Mouse (Mus musculus) kidney, postnatal 4 days (tissue): ENCODE measurements around the gene Gramd1b.

Experiments
- DNase-seq, 2 experiments: peaks; one replicate each; pipeline ENCODE4 v3.0.0; 2021; ENCODE audit warnings: mixed read lengths in 2 of 2

Gene Gramd1b

DNA sequence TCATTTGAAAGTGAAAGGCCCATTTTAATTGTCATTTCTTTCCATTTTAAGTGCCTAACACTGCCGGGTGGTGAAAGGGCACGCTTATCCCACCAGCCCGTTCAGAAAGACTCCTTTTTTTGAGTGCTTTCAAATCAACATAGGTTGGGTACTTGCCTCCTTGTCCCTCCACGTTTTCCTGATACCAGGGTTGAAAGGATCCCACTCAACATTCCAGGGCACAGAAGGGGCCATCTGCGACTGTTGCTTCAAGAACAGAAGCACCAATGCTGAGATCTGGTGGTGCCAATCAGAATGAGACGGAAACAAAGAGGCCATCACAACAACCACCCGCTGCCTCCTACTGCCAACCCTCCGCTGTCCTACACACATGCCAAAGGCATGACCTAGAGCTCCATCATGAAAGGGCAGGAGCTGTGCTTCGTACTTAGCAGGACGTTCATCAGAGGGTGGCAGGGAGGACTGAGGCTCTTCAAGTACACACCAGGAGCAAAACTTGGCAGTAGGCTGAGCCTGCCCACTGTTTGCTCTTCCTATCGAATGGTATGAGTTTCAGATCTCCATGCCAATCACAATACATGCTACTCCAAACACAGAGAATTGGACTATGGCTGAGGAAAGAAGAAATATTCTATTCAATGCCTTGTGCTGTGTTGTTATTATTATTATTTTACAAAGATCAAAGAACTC, 108.7 kb downstream of the Gramd1b start:
- no peak for DNase-seq

DNA sequence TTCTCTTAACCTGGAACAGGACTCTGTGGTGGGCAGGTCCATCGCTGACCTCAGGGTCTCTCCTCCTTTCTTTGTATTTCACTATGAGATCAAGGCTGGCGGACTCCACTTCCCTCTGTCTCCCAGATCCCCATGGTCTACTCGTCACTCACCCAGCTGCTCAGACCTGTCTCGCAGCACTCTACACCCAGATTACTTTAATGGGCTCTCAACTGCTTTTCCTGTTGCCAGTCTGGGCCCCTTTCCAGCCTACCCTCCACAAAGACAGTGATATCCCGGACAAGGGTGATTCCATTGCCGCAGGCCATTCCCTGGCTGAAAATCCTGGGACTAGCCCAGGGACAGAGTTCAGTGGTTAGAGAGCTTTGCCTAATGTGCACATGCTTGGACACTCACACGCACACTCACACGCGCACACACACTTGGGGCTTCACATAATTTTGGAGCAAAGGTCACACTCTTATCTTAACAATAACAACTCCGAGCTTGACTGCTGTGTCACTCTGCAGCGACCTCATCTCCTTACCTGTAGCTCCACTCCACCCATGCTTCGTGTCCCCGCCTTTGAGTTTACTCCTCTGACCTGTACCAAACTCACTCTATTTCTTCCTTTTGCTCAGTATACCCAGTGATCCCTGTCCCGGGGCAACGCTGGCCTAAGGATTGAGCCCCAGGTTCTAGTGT, 110.4 kb downstream of the Gramd1b start:
- DNase-seq: no peak

DNA sequence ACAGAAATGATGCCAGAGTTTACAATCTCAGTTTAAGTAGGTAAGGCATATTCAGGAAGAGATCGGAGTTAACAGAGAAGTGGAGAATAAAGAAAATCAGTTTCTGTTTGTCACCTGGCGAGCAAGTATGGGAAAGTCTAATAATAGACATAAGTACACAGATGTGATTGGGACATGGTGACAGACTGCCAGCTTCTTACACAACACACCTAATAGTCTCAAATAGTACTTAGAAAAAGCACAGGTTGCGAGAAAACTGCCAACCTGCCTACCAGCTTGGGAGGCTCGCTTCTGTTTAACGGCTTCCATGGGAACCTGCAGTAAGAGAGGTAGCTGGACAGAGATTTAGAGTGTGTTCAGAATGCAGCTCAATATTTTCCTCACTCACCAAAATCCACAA, 112.4 kb downstream of the Gramd1b start:
- DNase-seq: no peak

DNA sequence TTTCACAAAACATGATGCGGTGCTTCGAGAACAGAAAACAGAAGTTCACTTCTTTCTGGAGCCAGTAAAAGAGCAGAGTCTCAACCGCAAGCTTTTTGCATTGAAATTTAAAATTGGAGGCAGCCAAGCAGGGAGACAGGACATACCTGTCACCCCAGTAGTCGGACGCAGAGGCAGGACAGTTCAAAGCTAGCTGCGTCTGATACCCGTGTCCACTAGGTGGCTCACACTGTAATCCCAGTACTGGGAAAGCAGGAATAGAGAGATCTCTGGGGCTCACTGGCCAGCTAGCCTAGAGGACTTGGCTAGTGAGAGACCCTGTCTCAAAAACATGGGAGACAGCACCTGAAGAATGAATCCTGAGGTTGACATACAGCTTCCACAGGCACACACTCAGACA, 115.0 kb downstream of the Gramd1b start:
- DNase-seq: no peak

DNA sequence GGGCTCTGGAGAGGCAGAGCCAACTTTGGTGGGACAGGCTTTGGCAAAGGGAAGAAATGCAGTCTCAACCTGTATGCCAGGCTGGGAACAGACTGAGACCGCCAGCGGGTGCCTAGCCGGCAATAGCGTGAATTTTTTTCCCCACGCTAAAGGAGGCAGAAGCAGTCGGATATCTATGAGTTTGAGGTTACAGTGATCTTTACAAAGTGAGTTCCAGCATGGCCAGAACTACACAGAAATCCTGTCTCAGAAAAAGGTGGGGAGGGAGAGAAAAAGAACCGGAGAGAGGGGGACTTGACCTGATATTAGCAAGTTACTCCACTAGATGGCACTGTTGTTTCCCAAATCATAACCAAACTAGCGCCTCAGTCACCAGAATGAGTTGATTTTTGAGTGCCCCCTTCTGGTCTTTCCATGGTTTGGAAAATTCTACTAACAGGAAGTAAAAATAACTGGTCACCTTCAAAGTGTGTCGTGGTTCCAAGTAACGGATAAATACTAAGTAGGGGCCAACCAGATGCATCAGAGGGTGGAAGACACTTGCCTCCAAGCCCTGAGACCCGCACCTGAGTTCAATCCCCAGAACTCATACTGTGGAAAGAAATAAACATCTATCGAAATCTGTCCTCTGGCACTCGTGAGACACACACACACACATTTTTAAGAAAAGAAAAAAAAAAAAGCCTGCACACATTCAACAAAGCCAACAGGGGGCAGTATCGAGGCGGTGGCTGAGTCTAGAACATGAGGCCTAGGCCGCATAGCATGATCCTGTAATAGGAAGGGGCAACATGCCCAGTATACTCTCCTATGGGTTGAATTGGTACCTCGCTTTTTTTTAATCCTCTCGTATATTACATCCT, 116.0 kb downstream of the Gramd1b start:
- DNase-seq: peak; percentile 25 to 61

DNA sequence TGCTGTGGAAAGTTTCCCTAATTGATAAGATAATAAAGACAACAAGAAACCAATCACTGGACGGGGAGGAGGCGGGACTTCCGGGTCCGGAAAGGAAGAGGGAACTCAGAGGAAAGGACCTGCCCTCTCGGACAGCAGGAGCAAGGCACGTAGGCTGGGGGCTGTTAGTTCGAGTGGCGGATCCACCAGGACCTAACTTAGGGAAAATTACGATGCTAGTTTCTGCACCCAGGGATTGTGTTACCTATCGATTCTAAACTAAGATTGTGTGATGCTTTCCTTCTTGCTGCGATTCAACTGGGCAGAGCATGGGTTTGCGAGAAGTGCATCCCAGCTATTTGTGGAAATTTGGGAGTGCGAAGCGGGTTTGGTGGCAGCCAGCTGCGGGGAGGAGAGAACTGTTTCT, 116.7 kb downstream of the Gramd1b start:
- DNase-seq: peak; percentile 84 to 89

DNA sequence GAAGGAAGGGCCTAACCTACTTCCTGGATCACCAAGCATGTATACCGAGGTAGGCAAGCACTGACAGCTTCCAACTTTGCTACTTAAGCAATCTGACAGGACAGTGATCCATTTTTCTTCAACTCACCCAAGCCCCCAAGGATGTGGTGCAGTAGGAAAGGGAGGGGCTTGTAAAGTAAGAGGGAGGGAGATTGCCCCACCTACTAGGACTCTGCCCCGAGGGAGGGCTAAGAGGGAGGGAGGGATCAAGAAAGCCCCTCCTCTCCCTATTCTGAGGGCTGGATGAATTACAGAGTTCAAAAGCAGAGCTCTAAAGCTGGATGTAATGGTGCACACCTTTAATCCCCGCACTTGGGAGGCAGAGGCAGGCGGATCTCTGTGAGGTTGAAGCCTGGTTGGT, 117.6 kb downstream of the Gramd1b start:
- DNase-seq: no peak

DNA sequence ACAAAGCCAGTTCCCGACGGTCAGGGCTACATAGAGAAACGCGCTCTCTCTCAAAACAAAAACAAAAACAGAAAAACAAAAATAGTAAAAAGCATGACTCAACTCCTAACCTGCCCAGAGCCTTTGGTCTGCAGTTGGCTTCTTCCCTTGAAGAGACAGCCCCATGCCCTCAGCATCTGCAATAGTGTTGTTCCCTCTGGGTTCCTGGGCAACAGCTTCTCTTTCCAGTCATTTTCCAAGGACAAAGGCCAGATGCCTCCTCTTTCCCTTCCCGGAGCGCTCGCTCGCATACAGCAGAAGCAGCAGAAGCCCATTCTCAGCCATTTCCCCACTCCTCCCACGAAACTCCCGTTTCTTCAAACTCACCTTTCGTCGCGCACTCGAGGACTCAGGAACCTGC, 118.3 kb downstream of the Gramd1b start:
- DNase-seq: no peak

DNA sequence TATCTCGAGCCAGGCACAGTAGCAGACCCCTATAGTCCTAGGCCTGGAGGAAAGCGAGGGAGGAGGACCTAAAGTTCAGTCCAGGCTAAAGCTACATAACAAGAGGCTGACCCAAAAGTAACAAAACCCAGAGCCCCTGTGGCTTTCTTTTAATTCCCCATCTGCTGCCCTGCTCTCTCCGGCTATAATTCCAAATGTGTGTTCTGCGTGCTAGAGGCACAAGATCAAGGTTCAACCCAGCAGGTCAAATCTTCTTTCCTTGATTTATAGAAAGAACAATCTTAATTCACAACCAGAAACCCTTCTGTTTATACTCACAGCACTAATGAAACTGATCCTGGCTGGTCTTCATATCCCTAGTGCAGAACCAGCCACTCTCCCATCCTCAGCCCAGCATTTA, 118.9 kb downstream of the Gramd1b start:
- DNase-seq: no peak

DNA sequence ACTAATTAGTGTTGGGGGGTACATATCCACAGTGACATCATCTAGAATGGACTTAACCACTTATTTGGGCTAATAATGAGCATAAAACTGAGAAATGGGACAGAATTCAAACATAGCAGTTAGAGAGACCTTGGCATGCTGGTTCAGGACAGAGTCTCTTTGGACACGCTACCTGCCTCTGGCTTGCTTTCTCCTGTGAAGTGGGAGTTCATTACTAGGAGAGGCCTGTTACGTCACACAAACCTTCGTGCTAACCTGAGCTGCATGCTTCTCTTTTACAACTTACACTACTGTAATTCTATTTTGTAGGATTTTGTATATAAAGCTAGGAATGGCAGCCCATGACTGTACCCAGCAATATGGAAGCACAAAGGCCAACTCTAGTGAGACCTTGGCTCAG, 120.3 kb downstream of the Gramd1b start:
- no peak for DNase-seq

DNA sequence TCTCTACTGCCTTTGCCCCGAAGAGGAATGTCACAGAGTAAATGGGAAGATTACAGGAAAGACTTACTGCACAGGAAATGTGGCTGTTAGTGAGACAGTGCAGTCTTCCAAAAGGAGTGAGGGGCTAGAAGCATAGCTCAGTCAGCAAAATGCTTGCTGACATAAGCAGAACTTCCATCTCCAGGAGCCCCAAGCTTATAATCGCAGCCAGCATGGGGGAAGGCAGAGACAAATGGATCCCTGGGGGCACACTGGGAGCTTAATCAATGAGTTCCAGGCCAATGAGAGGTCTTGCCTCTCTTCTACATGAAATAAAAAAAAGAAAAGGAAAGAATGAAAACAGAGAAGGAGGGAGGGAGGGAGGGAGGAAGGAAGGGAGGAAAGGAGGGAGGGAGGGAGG, 122.1 kb downstream of the Gramd1b start:
- no peak for DNase-seq

DNA sequence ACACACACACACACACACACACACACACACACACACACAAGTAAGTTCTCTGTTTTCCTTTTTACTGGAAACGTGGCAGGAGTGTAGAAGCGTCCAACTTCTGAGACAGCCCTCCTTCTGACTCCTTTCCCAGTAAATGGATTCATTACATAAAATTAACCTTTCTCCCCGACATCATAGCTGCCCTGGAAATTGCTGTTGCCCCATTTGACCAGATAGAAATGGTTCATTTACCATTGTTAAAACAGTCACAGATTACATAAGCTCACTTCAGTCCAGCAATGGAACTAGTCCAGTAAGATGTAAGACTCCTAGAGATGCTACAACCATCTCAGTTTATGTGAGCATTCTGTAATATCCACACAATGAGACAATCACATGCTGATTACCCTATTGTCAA, 122.8 kb downstream of the Gramd1b start:
- DNase-seq: no peak

DNA sequence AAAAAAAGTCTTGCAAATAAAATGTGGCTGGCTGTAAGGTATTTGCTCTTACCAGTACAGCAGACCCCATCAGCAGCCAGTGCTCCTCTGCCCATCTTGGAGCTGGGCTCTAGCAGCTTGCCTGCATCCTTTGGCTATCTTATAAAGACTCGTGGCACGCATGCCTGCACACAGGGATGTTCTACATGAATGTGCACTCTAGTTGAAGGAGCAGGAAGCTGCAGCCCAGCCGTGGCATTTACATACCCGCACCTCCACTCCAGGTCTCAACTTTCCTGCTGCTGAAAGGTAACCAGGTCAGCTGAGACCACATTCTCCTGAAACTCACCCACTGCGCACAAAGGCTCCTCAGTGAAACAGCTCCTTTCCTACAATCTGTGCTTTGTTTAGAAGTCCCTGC, 123.3 kb downstream of the Gramd1b start:
- DNase-seq: peak; percentile 55 to 71

DNA sequence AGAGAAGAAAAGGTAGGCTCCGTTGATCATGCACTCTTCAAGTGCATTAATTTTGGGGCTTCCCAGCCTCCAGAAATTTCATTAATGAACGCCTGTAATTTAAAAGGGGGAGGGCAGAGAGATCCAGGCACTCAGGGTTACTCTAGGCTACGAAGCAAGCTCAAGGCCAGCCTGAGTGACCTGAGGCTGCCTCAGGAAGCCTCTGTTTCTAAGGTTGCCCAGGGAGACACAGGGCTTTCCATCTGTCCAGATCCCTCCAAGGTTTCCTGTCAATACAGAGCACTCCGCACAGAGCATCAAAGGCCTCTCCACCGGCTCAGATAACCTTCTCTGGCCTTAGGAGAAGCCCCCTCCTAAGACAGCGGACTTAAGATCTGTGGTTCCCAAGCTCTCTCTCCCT, 125.4 kb downstream of the Gramd1b start:
- no peak for DNase-seq

DNA sequence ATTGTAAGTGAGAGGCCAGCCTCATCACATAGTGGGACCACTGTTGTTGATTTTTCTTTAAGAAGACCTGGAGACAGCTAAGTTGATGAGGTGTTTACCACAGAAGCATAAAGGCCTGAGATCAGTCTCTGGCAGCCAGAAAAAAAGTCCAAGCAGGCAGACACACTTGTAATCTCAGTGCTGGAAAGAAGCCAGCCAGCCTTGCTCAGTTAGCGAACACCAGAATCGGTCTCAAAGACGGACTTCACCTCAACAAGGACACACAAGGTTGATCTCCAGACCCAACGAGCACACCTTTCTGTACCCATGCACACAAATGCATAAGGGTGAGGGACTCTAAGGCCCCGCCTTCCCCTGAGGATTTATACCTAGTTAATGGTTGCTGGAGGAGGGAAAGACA, 125.9 kb downstream of the Gramd1b start:
- peak in 1 of 2 experiments; percentile 49 for DNase-seq

DNA sequence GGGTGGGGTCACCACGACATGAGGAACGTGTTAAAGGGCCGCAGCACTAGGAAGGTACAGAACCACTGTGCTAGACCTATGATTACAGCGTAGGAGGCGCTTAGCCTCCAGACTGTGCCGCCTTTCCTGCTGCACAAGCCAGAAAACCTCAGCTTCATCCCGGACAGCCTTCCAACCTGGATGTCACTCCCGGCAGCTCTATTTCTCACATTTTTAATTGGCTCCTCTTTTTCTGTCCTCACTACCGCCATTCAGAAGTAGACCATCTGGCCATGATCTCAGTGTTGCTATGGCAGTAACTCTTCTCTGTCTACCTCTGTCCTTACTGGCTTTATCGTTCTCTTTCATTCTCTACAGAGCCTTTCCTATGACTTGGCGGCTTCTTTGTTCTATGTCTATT, 126.5 kb downstream of the Gramd1b start:
- DNase-seq: no peak

DNA sequence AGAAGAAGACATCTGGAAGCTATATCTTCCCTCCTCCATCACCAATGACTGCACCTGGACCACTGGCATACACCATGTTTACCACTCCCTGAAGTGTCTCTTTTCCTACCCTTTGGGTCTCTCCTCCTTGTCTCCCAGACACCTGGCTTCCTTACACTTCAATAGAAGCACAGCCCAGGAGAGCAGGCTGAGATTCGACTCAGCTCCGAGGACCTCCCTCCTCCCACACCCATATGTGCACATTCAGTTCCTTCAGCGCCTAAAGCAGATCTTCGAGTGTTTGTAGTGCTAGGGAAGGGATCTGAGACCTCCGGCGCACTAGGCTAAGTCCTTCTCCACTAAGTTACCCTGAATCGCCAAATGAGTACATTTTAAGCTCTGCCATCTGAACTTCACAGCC, 127.4 kb downstream of the Gramd1b start:
- no peak for DNase-seq

DNA sequence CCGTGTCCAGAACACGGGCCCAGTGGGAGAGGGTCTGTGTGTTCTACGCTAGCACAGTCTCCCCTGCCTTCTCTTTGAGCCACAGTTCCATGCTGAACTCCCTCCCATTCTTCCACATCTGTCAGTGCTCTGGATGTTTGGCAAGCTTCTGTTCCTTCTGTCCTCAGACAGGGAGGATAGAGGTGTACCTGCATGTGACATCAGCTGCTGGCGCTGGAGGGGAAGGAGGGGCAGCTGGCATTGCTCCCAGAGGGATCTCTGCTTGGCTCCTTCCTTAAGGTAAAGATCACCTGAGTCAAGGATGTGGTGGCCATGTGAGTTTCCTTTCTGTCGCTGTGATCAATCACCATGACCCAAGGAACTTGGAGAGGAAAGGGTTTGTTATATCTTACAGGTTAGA, 129.4 kb downstream of the Gramd1b start:
- DNase-seq: no peak

DNA sequence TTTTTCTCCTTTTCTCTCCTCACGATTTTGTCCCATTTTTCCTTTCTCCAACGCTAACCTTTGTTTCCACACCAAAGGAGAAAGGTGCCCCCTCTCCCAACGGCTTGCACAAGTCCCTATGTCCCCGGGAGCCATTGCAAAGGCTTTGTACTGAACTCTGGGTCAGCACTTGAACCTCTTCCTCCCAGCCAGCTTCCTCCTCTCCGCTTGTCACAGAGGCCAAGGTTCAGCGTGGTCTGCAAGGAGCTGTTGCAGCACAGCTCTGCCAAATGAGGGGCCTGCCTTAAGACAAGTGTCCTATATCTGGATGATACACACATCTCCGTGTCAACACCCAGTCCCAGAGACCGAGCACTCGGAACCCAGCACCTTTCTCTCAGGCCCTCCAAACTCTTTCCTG, 130.3 kb downstream of the Gramd1b start:
- no peak for DNase-seq

DNA sequence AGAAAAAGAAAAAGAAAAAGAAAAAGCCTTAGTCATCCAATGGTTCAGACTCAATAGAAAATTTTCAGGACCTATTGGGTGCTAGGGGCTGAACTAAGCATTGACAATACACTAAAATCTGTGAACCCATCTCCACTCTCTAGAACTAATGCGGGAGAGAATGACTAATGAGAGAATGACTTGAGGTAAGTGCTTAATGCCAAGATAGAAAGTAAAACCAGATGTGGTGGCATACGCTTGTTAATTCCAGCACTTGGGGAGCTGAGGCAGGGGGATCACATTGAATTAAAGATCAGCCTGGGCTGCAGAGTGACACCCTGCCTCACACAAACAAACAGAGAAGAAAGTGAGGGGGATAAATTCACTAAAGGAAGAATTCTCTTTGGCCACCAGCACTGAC, 131.0 kb downstream of the Gramd1b start:
- no peak for DNase-seq

DNA sequence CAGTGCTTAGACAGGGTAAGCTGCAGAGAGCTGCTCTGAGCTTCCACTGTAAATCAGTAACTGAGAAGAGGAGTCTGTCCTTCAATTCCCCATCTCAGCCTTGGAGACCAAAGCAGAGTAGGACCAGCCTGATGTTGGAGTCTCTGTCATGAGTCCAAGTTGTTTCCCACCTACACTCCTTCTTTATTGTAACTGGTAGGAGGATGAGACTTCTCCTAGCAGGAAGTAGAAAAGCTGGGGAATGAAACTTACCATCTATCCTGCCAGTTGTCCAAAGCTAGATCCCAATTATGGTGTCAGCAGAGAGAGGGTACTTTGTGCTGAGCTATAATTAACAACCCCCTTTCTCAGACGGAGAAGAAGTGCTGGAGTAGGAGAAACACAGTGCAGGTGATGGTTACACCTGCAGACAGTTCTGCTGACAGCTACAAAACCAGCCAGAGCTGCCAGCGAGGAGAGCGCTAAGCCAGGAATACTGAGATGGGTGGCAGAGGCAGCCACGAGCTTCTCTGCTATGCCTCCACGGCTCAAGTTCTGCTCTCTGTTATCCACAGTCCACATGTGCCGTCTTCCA, 131.7 kb downstream of the Gramd1b start:
- DNase-seq: no peak

DNA sequence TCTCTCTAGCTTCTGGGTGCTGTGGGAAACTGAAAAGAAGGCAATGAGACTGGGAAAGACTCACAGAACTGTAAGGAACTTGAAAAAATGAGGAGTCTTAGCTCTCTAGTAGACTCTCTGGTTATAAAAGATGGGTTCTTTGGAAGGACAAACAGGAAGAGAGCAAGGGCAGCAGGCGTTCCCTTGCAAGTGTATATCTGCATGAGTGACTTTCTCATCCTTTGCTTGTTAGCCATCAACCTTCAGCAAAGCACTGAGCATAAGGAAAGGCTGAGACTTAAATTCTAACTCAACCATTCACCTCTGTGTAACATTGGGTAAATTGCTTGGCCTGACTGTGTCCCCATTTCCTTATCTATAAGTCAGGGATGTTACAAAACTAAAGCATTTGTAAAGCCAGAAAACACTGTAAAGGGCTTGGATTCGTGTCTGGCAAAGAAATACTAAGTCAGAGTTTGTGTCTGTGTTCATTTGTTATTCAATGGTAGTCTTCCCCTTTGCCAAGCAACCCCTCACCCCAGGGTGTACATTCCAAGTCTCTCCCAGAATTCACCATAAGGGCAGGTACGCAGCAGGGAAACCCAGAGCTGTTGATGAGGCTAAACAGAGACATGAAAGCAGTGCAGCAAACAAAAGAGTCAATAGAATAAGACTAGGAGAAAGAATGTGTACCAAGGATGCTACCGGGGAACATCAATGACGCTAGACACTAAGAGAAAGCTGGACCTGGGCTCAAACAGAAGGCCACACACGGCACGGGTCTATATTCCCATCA, 133.5 kb downstream of the Gramd1b start:
- DNase-seq: no peak

DNA sequence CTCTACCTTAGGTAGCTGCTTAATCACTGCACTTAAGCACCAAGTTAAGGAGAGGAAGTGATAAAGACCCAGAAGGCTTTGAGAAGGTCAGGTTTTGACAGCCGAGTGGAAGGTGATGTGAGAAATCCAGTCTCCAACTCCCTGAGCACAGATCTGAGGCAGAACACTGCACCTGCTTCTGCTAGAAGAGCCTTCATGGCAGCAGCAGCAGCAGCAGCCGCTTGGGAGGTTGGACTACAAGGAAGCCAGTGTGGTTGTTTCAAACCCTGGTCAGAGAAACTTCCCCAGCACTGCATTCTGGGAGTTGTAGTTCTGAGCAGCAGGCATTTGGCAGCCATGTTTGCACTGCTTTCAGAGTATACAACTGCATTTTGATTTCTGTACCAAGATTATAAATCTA, 134.1 kb downstream of the Gramd1b start:
- peak; percentile 65 to 72 for DNase-seq
